Mouse (Mus musculus): ENCODE measurements at regions not wholly inside any gene's neighbourhood (a gene's known extent, or its start where the extent isn't known, plus 50 kb on each side); places are given as distances from the start of the nearest gene placed in this dataset.

- TF ChIP-seq CTCF (IDR thresholded peaks at IDR 0.05; ENCODE audit: low read depth, low read length) (no peak), TAL1 (conservative IDR thresholded peaks at IDR 0.05; ENCODE audit: low read depth, low read length) (no peak), GATA1 (IDR thresholded peaks at IDR 0.05; ENCODE audit: borderline replicate concordance, low read length) (no peak), POLR2AphosphoS5 (IDR thresholded peaks at IDR 0.05; ENCODE audit: insufficient replicate concordance, low read depth, low read length) (no peak), GATA2 (IDR thresholded peaks at IDR 0.05; ENCODE audit: borderline replicate concordance, low read depth, low read length) (no peak)
Observed at GRCm38 (mm10) chr10:69078008-69078407, 73.2 kb upstream of the Rhobtb1 start.

Data from G1E (cell line).